Mouse (Mus musculus) brain, embryonic 14.5 days (tissue): Measurements from ENCODE around the gene Clns1a. TPM values are rescaled to one million over a fixed set of nuclear protein-coding genes. Genes with fewer than 3 reads are reported as not detected.

Experiments
- DNase-seq: peaks from one replicate; pipeline ENCODE4 v3.0.0-alpha.2; 2011; ENCODE audit warnings: low read depth
- CTCF ChIP-seq: fragments of 200-500 bp; IDR thresholded peaks from 2 replicates; pipeline ENCODE4 v1.5.1; 2012; ENCODE audit warnings: inconsistent platforms, mild to moderate bottlenecking, moderate library complexity, borderline replicate concordance; ENCODE audit not compliant: insufficient read depth, insufficient read length; ENCODE audit errors: extremely low read depth
- POLR2A ChIP-seq: fragments of 200-500 bp; IDR thresholded peaks from 2 replicates; pipeline ENCODE4 v1.6.1; 2012; ENCODE audit warnings: mild to moderate bottlenecking, inconsistent platforms, borderline replicate concordance; ENCODE audit not compliant: poor library complexity, insufficient read depth, insufficient read length, severe bottlenecking; ENCODE audit errors: extremely low read depth
- polyA plus RNA-seq: library from polyadenylated mRNA; depleted of rRNA; stranded (reverse); fragments of >200 nt; gene quantifications from 2 replicates; pipeline ENCODE4 v1.2.3, GENCODE M21; 2012; rRNA removed

Clns1a gene
- polyA plus RNA-seq, 1 experiment, result 114 TPM

DNA sequence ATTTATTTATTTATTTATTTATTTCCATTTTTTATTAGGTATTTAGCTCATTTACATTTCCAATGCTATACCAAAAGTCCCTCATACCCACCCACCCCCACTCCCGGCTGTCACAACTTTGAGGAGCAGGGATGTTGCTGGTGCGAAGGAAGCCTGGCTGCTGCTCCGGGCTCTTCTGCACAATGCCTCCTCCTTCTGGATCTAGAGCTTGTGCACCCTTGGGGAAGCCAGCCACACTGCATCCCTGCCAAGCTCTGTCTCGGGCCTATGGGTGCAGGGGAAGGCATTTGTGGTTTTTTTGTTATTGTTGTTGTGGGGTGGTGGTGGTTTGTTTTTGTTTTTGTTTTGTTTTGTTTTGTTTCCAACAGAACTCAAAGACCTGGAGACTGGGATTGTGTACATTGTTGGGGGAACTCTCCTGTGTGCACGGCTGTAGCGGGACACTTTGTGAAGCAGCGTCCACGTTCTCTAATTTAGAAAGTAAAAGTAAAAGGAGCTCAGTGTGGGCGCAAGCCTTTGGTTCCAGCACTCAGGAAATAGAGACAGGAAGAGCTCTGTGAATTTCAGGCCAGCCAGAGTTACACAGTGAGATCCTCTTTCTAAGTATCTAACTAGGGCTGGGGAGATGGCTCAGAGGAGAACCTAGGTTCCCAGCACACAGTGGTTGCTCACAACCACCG, 52.2 kb downstream of the Clns1a start:
- no peak for TF ChIP-seq POLR2A
- no peak for TF ChIP-seq CTCF
- DNase-seq, result peak; percentile 18

DNA sequence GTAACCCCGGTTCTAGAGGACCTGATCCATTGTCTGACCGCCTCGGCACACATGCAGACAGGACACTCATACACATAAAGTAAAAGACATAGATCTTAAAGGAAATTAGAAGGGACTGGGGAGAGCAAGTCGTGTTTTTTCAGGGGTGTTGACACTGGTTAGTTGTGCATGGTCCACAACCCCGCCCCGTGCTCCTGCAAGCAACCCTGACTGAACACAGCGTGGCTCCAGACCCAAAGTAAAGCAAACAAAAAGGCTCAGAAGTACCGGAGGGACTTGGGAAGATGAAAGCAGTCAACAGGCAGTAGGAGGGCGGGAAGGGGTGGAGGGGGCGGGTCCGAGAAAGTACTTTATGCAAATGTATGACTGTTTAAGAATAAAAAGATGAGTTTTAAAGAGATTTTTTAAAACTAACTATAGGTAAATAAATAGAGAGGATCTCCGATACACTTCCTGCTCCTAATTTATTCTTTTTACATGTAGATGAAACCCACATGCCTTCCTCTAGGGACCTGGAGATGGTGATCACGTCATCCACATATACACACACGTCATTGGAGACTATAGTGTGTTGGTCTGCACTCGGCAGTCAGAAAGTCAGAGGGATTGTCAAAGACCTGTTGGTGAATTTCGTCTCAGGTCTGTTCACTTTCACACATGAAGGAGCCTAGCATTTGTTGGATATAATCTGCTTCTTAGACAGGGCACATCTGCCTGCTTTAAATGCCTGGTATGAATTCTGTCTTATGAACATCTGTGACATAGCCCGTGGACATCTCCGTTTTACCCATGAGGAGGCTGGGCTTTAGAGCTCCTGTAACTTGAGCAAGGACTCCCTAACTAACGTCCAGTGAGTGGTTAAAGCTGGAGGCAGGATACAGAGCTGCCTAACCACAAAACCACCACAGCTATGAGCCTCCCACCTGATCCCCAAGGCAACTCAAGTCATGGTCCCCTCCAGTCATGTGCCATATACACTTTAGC, 53.1 kb downstream of the Clns1a start:
- DNase-seq, result peak; percentile 28
- TF ChIP-seq POLR2A, result no peak

DNA sequence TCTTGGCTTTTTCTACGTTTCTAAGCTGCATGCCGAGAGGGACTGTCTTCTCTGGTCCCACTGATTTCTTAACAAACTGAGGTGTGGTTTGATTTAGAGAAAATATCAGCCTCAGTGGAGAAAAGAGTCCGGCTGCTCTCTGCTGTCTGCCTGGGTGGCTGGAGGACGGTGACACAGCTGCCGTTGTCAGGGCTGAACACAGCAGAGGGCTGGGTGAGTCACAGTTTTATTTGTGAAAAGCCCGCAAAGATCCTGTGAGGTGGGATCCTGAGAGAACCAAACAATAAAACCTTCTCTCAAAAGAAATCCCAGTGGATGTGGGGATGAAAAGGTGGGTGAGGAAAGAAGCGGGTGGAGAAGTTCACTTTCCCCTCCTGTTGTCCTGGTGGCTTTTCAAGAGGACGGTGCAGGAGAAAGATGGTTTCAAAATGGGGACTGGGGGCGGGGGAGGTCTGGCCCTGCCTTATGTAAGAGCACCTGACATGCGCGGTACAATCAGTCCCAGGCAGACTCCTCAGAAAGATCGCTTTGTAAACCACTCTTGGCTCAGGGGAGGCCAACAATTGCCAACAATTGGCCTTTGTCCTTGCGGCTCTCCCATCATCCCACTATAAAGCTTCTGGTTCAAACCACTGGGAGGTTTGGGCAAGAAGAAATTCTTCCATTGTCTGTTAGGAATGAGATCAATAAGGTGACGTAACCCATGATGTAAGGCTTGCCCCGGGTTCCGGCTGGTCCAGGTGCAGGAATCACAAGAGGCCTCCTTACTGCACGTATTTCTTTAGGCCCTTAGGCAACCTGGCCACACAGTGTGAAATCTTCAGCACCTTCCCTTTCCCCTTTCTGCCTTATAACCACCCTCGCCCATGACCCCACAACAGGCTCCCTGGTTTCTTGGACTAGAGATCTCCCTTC, 60.8 kb downstream of the Clns1a start:
- TF ChIP-seq POLR2A, result no peak
- no peak for TF ChIP-seq CTCF
- DNase-seq, result peak; percentile 84

DNA sequence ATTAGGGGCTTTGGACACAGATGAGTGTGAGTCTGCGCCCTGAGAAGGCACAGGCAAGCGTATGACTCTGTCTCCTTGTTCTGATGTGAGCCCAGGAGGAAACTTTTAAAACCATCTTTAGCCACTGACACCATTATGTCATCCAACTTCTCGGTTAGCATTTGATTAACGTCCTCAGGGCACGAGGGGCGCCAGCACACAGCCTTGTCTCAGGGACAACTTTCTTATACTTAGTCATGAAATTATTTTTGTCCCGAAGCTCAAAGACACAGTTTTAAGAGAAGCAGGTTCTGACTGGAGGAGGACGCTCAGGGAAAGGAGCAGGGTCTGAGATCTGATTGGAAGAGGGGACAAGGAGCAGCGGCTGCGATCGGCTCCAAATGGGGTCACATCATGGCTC, 68.2 kb downstream of the Clns1a start:
- no peak for TF ChIP-seq POLR2A
- TF ChIP-seq CTCF, result no peak
- DNase-seq, result no peak

DNA sequence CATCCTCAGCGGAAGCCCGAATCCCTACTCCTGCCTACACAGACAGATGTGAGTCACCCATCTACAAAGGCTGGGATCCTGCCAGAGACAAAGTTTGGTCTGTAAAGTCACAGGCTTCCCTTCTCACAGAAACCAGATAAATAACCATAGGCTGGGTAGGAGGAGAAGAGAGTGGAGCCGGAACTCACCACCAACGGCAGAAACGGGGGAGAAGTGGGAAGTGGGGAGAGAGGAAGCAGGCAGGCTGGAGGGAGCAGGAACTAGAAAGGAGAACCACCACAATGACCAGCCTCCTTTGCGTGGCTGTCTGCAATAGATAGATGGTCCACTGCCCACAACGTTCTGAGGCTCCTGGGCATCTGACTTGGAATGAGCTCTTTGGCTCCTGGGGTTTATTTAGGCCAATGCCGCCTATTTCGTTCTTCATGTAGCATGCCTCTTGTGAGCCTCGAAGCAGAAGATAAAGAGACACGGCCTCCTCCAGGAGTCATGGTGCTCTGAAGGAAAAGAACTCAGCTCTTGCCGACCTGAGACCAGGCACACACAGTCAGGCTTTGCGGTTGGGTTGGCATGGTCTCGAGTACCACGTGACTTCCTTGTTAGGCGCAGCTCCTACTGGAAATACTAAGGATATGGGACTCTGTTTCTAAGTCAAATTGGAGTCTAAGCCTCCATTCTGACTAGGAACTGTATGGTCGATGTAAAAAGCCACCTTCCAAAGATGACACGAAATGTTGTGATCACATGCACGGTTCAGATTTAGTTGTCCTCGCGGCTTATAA, 68.9 kb downstream of the Clns1a start:
- no peak for DNase-seq
- TF ChIP-seq POLR2A, result no peak

GRCm38 (mm10) chr7:97765963-97766347, 69.5 kb downstream of the Clns1a start:
- no peak for DNase-seq
- TF ChIP-seq POLR2A, result no peak
- TF ChIP-seq CTCF, result no peak

- DNase-seq, result no peak
- TF ChIP-seq POLR2A (no peak), CTCF (no peak)
Observed at GRCm38 (mm10) chr7:97766406-97767166, 70.2 kb downstream of the Clns1a start.

GRCm38 (mm10) chr7:97767841-97768240, 71.4 kb downstream of the Clns1a start:
- TF ChIP-seq POLR2A (no peak), CTCF (no peak)
- peak; percentile 50 for DNase-seq

DNA sequence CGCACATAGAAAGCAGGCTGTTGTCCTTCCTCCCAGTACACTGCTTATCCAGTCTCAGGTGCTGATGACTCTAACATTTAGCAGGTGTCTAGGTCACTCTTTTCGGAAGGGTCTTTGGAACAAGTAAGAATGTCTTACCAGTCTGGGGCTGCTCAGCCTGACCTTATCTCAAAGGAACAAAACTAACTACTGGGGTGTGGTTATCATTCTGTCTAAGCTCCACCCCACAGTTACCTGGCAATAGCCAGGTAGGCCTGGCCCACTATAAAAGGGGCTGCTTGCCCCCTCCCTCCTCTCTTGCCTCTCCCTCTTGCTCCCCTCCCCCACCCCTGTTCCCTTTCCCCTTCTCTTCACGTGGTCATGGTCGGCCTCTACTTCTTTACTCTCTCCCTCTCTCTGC, 72.6 kb downstream of the Clns1a start:
- no peak for DNase-seq
- TF ChIP-seq CTCF (no peak), POLR2A (no peak)

Other genes starting within 250 kb of the Clns1a start
- gene Kctd14, start 245.3 kb upstream of the Clns1a start, polyA plus RNA-seq, result 1.3 and 1.6 TPM in 2 replicates
- gene Ints4, start 215.7 kb upstream of the Clns1a start, polyA plus RNA-seq, result 80.7 and 93.5 TPM in 2 replicates
- 28.3 and 36.3 TPM in 2 replicates for gene Aamdc, start 117.1 kb upstream of the Clns1a start, polyA plus RNA-seq
- gene Rsf1, start 116.7 kb upstream of the Clns1a start, polyA plus RNA-seq, result 11.9 and 17.3 TPM in 2 replicates
- gene Aqp11, start 41.7 kb downstream of the Clns1a start, polyA plus RNA-seq, result 7.9 and 10.2 TPM in 2 replicates
- gene Pak1, start 91.9 kb downstream of the Clns1a start, polyA plus RNA-seq, result 96.0 and 138 TPM in 2 replicates
- 0.03 TPM in 1 of 2 replicates, not detected in the other for gene Gdpd4, start 223.3 kb downstream of the Clns1a start, polyA plus RNA-seq